Mouse (Mus musculus): Measurements from ENCODE around the gene Faap24. TPM values are rescaled to one million over a fixed set of nuclear protein-coding genes. Genes with fewer than 3 reads are reported as not detected.

Gene Faap24
- polyA plus RNA-seq, 1 experiment from 2014 or later = 19.6 TPM

GRCm38 (mm10) chr7:35376623-35377022, 20.0 kb downstream of the Faap24 start:
- ATAC-seq (ENCODE audit: insufficient number of reproducible peaks, low FRiP score, low TSS enrichment, low read depth) (no peak), DNase-seq (ENCODE audit: low spot score) (no peak)
- 90% methylated on average over 9 of the region's 9 CpGs for WGBS
- no peaks in the 10 kb centered on the region for H3K4me1 ChIP-seq (ENCODE audit: control insufficient read depth, insufficient read depth, low read length)
- H3K36me3 ChIP-seq (ENCODE audit: control insufficient read depth, insufficient read depth, low read length) = no peaks in the 10 kb centered on the region
- H3K27me3 ChIP-seq (ENCODE audit: control insufficient read depth, insufficient read depth, low read length) = no peaks in the 10 kb centered on the region
- no peak overlapping the region for H3K27ac ChIP-seq (replicated peaks; ENCODE audit: low read depth, low read length)
- no peaks in the 10 kb centered on the region for H3K9me3 ChIP-seq (ENCODE audit: control insufficient read depth, low read length)
- H3K4me2 ChIP-seq (ENCODE audit: low read depth, severe bottlenecking) = no peak overlapping the region
- no peak overlapping the region for H3K4me3 ChIP-seq (ENCODE audit: low read depth, low read length)
- H3K9ac ChIP-seq (ENCODE audit: low read length) = no peak overlapping the region

GRCm38 (mm10) chr7:35374265-35374664, 22.4 kb downstream of the Faap24 start:
- Histone ChIP-seq H3K9me3 (ENCODE audit: control insufficient read depth, low read length) (no peaks in the 10 kb centered on the region), H3K4me3 (ENCODE audit: low read depth, low read length) (no peak overlapping the region), H3K4me2 (ENCODE audit: low read depth, severe bottlenecking) (no peak overlapping the region), H3K9ac (ENCODE audit: low read length) (no peak overlapping the region), H3K27me3 (ENCODE audit: control insufficient read depth, insufficient read depth, low read length) (no peaks in the 10 kb centered on the region), H3K4me1 (ENCODE audit: control insufficient read depth, insufficient read depth, low read length) (no peaks in the 10 kb centered on the region), H3K27ac (replicated peaks; ENCODE audit: low read depth, low read length) (no peak overlapping the region), H3K36me3 (ENCODE audit: control insufficient read depth, insufficient read depth, low read length) (no peaks in the 10 kb centered on the region)
- ATAC-seq (ENCODE audit: insufficient number of reproducible peaks, low FRiP score, low TSS enrichment, low read depth) = no peak
- WGBS = 92% methylated on average over 7 of the region's 7 CpGs
- DNase-seq (ENCODE audit: low spot score) = no peak

- Histone ChIP-seq H3K9me3 (ENCODE audit: control insufficient read depth, low read length) (no peaks in the 10 kb centered on the region), H3K4me1 (ENCODE audit: control insufficient read depth, insufficient read depth, low read length) (no peaks in the 10 kb centered on the region), H3K36me3 (ENCODE audit: control insufficient read depth, insufficient read depth, low read length) (no peaks in the 10 kb centered on the region), H3K4me3 (ENCODE audit: low read depth, low read length) (no peak overlapping the region), H3K27ac (replicated peaks; ENCODE audit: low read depth, low read length) (no peak overlapping the region), H3K4me2 (ENCODE audit: low read depth, severe bottlenecking) (no peak overlapping the region), H3K9ac (ENCODE audit: low read length) (no peak overlapping the region), H3K27me3 (ENCODE audit: control insufficient read depth, insufficient read depth, low read length) (no peaks in the 10 kb centered on the region)
- DNase-seq (ENCODE audit: low spot score) (no peak), ATAC-seq (ENCODE audit: insufficient number of reproducible peaks, low FRiP score, low TSS enrichment, low read depth) (0 out of 2 replicates have a peak, but pooled peaks have one; percentile 21)
- WGBS = 72% methylated on average over 16 of the region's 16 CpGs
Observed at GRCm38 (mm10) chr7:35373146-35373989, 23.3 kb downstream of the Faap24 start.

- WGBS = 92% methylated on average over 14 of the region's 14 CpGs
Observed at GRCm38 (mm10) chr7:35372483-35373017, 24.1 kb downstream of the Faap24 start.

GRCm38 (mm10) chr7:35371096-35371495, 25.5 kb downstream of the Faap24 start:
- no peaks in the 10 kb centered on the region for H3K9me3 ChIP-seq (ENCODE audit: control insufficient read depth, low read length)
- H3K4me3 ChIP-seq (ENCODE audit: low read depth, low read length) = no peak overlapping the region
- no peaks in the 10 kb centered on the region for H3K27me3 ChIP-seq (ENCODE audit: control insufficient read depth, insufficient read depth, low read length)
- H3K9ac ChIP-seq (ENCODE audit: low read length) = no peak overlapping the region
- DNase-seq (ENCODE audit: low spot score) = no peak
- ATAC-seq (ENCODE audit: insufficient number of reproducible peaks, low FRiP score, low TSS enrichment, low read depth) = no peak
- no peaks in the 10 kb centered on the region for H3K4me1 ChIP-seq (ENCODE audit: control insufficient read depth, insufficient read depth, low read length)
- H3K36me3 ChIP-seq (ENCODE audit: control insufficient read depth, insufficient read depth, low read length) = no peaks in the 10 kb centered on the region
- 86% methylated on average over 14 of the region's 14 CpGs for WGBS
- H3K4me2 ChIP-seq (ENCODE audit: low read depth, severe bottlenecking) = no peak overlapping the region
- H3K27ac ChIP-seq (replicated peaks; ENCODE audit: low read depth, low read length) = no peak overlapping the region

More at GRCm38 (mm10) chr7:35372483-35373017, 24.1 kb downstream of the Faap24 start:
- Histone ChIP-seq H3K4me2 (ENCODE audit: low read depth, severe bottlenecking) (no peak overlapping the region), H3K9ac (ENCODE audit: low read length) (no peak overlapping the region), H3K27me3 (ENCODE audit: control insufficient read depth, insufficient read depth, low read length) (no peaks in the 10 kb centered on the region), H3K36me3 (ENCODE audit: control insufficient read depth, insufficient read depth, low read length) (no peaks in the 10 kb centered on the region), H3K4me3 (ENCODE audit: low read depth, low read length) (no peak overlapping the region), H3K9me3 (ENCODE audit: control insufficient read depth, low read length) (no peaks in the 10 kb centered on the region), H3K27ac (replicated peaks; ENCODE audit: low read depth, low read length) (no peak overlapping the region), H3K4me1 (ENCODE audit: control insufficient read depth, insufficient read depth, low read length) (no peaks in the 10 kb centered on the region)
- DNase-seq (ENCODE audit: low spot score) (no peak), ATAC-seq (ENCODE audit: insufficient number of reproducible peaks, low FRiP score, low TSS enrichment, low read depth) (no peak)

- H3K27ac ChIP-seq (replicated peaks; ENCODE audit: low read depth, low read length) = no peak overlapping the region
- H3K36me3 ChIP-seq (ENCODE audit: control insufficient read depth, insufficient read depth, low read length) = no peaks in the 10 kb centered on the region
- WGBS = 77% methylated on average over 12 of the region's 12 CpGs
- H3K4me3 ChIP-seq (ENCODE audit: low read depth, low read length) = no peak overlapping the region
- no peak for DNase-seq (ENCODE audit: low spot score)
- no peak overlapping the region for H3K9ac ChIP-seq (ENCODE audit: low read length)
- 0 out of 2 replicates have a peak, but pooled peaks have one; percentile 39 for ATAC-seq (ENCODE audit: insufficient number of reproducible peaks, low FRiP score, low TSS enrichment, low read depth)
- no peaks in the 10 kb centered on the region for H3K9me3 ChIP-seq (ENCODE audit: control insufficient read depth, low read length)
- H3K4me1 ChIP-seq (ENCODE audit: control insufficient read depth, insufficient read depth, low read length) = no peaks in the 10 kb centered on the region
- H3K27me3 ChIP-seq (ENCODE audit: control insufficient read depth, insufficient read depth, low read length) = no peaks in the 10 kb centered on the region
- no peak overlapping the region for H3K4me2 ChIP-seq (ENCODE audit: low read depth, severe bottlenecking)
Observed at GRCm38 (mm10) chr7:35365161-35365910, 31.3 kb downstream of the Faap24 start.

GRCm38 (mm10) chr7:35362868-35363267, 33.8 kb downstream of the Faap24 start:
- no peak for ATAC-seq (ENCODE audit: insufficient number of reproducible peaks, low FRiP score, low TSS enrichment, low read depth)
- Histone ChIP-seq H3K4me3 (ENCODE audit: low read depth, low read length) (no peak overlapping the region), H3K4me2 (ENCODE audit: low read depth, severe bottlenecking) (no peak overlapping the region), H3K36me3 (ENCODE audit: control insufficient read depth, insufficient read depth, low read length) (no peaks in the 10 kb centered on the region), H3K27ac (replicated peaks; ENCODE audit: low read depth, low read length) (no peak overlapping the region), H3K9ac (ENCODE audit: low read length) (no peak overlapping the region), H3K9me3 (ENCODE audit: control insufficient read depth, low read length) (no peaks in the 10 kb centered on the region), H3K27me3 (ENCODE audit: control insufficient read depth, insufficient read depth, low read length) (no peaks in the 10 kb centered on the region), H3K4me1 (ENCODE audit: control insufficient read depth, insufficient read depth, low read length) (no peaks in the 10 kb centered on the region)
- DNase-seq (ENCODE audit: low spot score) = no peak
- WGBS = 79% methylated on average over 5 of the region's 5 CpGs

GRCm38 (mm10) chr7:35362253-35362652, 34.4 kb downstream of the Faap24 start:
- Histone ChIP-seq H3K27me3 (ENCODE audit: control insufficient read depth, insufficient read depth, low read length) (no peaks in the 10 kb centered on the region), H3K36me3 (ENCODE audit: control insufficient read depth, insufficient read depth, low read length) (no peaks in the 10 kb centered on the region), H3K9me3 (ENCODE audit: control insufficient read depth, low read length) (no peaks in the 10 kb centered on the region), H3K4me1 (ENCODE audit: control insufficient read depth, insufficient read depth, low read length) (no peaks in the 10 kb centered on the region), H3K27ac (replicated peaks; ENCODE audit: low read depth, low read length) (no peak overlapping the region), H3K4me3 (ENCODE audit: low read depth, low read length) (no peak overlapping the region), H3K9ac (ENCODE audit: low read length) (no peak overlapping the region), H3K4me2 (ENCODE audit: low read depth, severe bottlenecking) (no peak overlapping the region)
- DNase-seq (ENCODE audit: low spot score) = no peak
- WGBS = 77% methylated on average over 5 of the region's 5 CpGs
- ATAC-seq (ENCODE audit: insufficient number of reproducible peaks, low FRiP score, low TSS enrichment, low read depth) = no peak
